Mouse (Mus musculus) kidney, embryonic 16.5 days (tissue): Measurements from ENCODE around the gene Prkacb. TPM values are rescaled to one million over a fixed set of nuclear protein-coding genes. Genes with fewer than 3 reads are reported as not detected.
"Not testable (repeated sequence)": the region's sequence is repeated elsewhere in the genome, so short reads cannot be mapped to it uniquely, and the experiment has no call there.

ENCODE experiments used
- ATAC-seq: fragments of 200-750 bp; cut with Nextera tagmentation; 2 replicates; pipeline ENCODE4 v1.8.0; 2017; ENCODE audit warnings: moderate TSS enrichment; ENCODE audit not compliant: low FRiP score, low TSS enrichment
- H3K27ac ChIP-seq: fragments of 300-500 bp; sonication (generic); 2 replicates; pipeline ENCODE4 v1.5.1; 2014; ENCODE audit warnings: low read length
- H3K27me3 ChIP-seq: fragments of 300-500 bp; sonication (generic); 2 replicates; pipeline ENCODE4 v1.6.1; 2014; ENCODE audit warnings: low read length, control low read depth, mixed read lengths; ENCODE audit not compliant: insufficient read depth
- H3K36me3 ChIP-seq: fragments of 300-500 bp; sonication (generic); 2 replicates; pipeline ENCODE4 v1.6.1; 2014; ENCODE audit warnings: low read length, control low read depth, mixed read lengths; ENCODE audit not compliant: insufficient read depth
- H3K4me1 ChIP-seq: fragments of 300-500 bp; sonication (generic); 2 replicates; pipeline ENCODE4 v1.6.1; 2014; ENCODE audit warnings: low read length, control low read depth, mixed read lengths; ENCODE audit not compliant: insufficient read depth
- H3K4me2 ChIP-seq: fragments of 300-500 bp; sonication (generic); replicated peaks from 2 replicates; pipeline ENCODE4 v1.6.1; 2014; ENCODE audit warnings: low read depth, low read length
- H3K4me3 ChIP-seq: fragments of 300-500 bp; sonication (generic); 2 replicates; pipeline ENCODE4 v1.5.1; 2014; ENCODE audit warnings: mild to moderate bottlenecking, low read length
- H3K9ac ChIP-seq: fragments of 300-500 bp; sonication (generic); replicated peaks from 2 replicates; pipeline ENCODE4 v1.6.1; 2014; ENCODE audit warnings: low read length
- H3K9me3 ChIP-seq: fragments of 300-500 bp; sonication (generic); 2 replicates; pipeline ENCODE4 v1.6.1; 2016; ENCODE audit warnings: low read length, control low read depth
- WGBS: fragments of 180-500 bp; shearing (Covaris S2); extraction: QIAGEN DNeasy Blood & Tissue Kit; methylation state at CpG from one replicate; pipeline ENCODE4 v1.1.7; 2014; 5-methylcytosine and 5-hydroxymethylcytosine counted together
- polyA plus RNA-seq: library from polyadenylated mRNA; unstranded; fragments of >200 nt; fragmentation: Nextera tagmentation; extraction: Ambion mirVana; gene quantifications from 2 replicates; pipeline ENCODE4 v1.2.1, GENCODE M21; 2015

Prkacb gene
- polyA plus RNA-seq, 1 experiment from 2014 or later: 65.4 TPM

DNA sequence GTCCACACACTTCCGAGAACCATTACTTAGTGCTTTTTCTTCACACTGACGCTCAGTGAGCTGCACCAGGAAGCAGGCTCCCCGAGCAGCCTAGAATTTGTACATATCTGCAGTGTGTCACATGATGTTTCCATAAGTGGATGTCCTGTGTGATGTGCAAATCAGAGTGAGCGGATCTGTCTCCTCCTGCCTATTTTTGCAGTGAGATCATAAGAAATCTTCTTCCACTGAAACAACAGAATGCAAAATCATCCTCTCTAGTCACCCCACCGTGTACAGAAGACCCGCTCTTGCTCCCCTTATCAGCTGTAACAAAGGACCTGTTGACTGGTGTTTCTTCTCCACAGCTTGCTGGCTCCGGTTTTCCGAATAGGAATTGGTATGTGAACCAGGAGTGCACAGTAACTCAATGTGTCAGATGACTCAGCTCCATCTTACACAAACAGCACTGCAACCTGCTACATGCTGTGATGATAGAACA, 46.0 kb downstream of the Prkacb start:
- ATAC-seq: no peak
- no peaks in the 10 kb centered on the region for H3K9me3 ChIP-seq
- no peak overlapping the region for H3K4me3 ChIP-seq
- no peak overlapping the region for H3K4me2 ChIP-seq
- H3K9ac ChIP-seq: no peak overlapping the region
- no peaks in the 10 kb centered on the region for H3K27me3 ChIP-seq
- peaks cover 6% of the 10 kb centered on the region; the same call in 1 of the 2 replicates for H3K4me1 ChIP-seq
- no peaks in the 10 kb centered on the region for H3K36me3 ChIP-seq
- H3K27ac ChIP-seq: no peak overlapping the region
- 77% methylated on average over 8 of the region's 8 CpGs for WGBS

DNA sequence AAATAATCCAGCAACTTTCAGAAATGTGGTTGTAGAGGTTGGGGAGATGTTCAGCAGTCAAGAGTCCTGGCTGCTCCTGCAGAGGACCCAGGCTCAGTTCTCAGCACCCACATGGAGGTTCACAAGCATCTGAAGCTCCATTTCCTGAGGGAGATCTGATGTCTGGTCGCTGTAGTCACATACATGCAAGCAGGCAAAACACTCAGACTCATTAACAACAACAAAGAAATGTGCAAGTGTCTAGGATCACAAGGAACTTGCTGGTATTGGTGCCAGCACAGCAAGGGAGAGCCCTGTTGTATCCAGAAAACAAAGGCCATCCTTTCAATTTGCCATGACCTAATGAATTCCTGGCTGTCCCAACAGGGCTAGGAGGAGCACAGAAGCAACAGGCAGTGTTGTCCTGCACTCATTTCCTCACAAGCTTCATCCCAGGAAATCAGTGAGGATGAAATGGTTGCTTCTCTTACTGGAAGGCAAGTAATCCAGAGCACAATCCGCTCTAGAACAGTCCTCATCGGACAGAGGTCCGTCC, 46.7 kb downstream of the Prkacb start:
- Histone ChIP-seq H3K27me3 (no peaks in the 10 kb centered on the region), H3K9me3 (no peaks in the 10 kb centered on the region), H3K4me1 (peaks cover 6% of the 10 kb centered on the region; the same call in 1 of the 2 replicates), H3K4me2 (no peak overlapping the region), H3K36me3 (no peaks in the 10 kb centered on the region), H3K27ac (no peak overlapping the region), H3K9ac (no peak overlapping the region), H3K4me3 (no peak overlapping the region)
- ATAC-seq: no peak
- WGBS: 98% methylated on average over 4 of the region's 4 CpGs

GRCm38 (mm10) chr3:146764871-146765529, 47.8 kb downstream of the Prkacb start:
- no peak overlapping the region for H3K9ac ChIP-seq
- no peaks in the 10 kb centered on the region for H3K36me3 ChIP-seq
- ATAC-seq: no peak
- no peak overlapping the region for H3K4me3 ChIP-seq
- no peak overlapping the region for H3K4me2 ChIP-seq
- H3K9me3 ChIP-seq: no peaks in the 10 kb centered on the region
- H3K27me3 ChIP-seq: no peaks in the 10 kb centered on the region
- WGBS: 95% methylated on average over 3 of the region's 3 CpGs
- H3K27ac ChIP-seq: no peak overlapping the region
- peaks cover 1% of the 10 kb centered on the region; the same call in 1 of the 2 replicates for H3K4me1 ChIP-seq

GRCm38 (mm10) chr3:146763054-146763453, 49.7 kb downstream of the Prkacb start:
- 90% methylated on average over 2 of the region's 2 CpGs for WGBS

DNA sequence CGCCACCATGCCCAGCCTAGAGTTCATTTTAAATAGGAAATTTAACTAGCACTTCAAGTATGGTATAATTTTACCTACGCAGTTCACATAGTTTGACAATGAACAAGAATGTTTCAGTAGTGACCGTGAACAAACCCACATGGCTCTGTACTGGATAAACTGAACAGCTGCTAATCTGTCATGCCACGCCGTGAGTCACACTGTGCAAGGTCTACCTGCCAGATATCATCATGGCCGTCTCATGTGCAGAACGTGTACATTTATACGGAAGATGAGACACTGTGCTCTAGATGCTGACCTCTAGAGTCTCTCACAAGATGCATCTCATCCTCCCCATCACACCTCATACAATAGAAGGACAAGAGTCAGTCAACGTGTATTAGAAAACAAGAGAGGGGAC, 51.5 kb downstream of the Prkacb start:
- no peak for ATAC-seq
- 95% methylated on average over 9 of the region's 9 CpGs for WGBS

More at GRCm38 (mm10) chr3:146763054-146763453, 49.7 kb downstream of the Prkacb start:
- H3K4me1 ChIP-seq, H3K4me2 ChIP-seq, H3K27ac ChIP-seq, H3K9ac ChIP-seq, H3K27me3 ChIP-seq, H3K36me3 ChIP-seq, H3K4me3 ChIP-seq, H3K9me3 ChIP-seq, ATAC-seq: not testable (repeated sequence)

DNA sequence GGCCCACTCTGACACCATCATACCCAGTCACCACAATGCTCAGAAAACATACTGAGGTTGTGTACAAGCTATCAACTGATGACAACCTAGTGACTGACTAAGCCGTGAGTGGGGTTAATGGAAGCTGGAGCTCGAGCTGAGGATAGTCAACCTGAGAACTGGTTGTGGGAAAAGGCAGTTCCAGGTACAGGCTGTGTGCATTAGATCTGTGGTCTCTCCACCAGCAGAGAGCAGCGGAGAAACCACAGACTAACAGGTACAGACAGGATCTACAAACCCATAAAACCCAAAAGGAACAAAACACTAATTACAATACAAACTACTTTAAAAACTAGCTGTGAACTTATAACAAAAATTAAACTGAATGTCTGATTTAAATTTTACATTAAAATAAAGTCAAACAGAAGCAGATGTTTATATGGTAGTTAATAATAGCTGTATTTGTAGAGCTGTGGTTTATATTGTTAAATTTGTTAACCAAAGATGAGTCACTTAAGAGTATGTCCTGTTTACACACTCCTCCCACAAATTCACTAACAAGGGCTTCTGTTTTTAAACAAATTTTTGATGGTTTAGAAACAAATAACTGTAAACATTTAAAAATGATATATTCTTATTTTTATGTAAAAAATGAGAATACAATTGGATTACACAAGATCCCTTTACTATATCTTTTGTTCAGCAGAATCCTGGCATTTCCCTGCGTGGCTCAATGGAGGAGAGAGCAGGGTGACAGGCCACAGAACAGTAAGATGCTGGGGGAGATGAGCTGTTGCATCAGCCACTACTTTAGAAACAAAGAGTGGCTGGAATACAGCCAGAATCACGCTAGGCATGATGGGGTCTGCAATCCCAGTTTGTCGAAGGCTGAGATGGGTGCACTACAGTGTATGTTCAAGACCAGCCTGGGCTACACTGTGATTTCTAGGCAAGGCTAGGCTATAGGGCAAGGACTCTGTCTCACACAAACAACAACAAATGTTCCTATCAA, 54.5 kb downstream of the Prkacb start:
- 87% methylated on average over 6 of the region's 6 CpGs for WGBS
- Histone ChIP-seq H3K4me3 (no peak overlapping the region), H3K9ac (no peak overlapping the region), H3K27me3 (no peaks in the 10 kb centered on the region), H3K4me1 (no peaks in the 10 kb centered on the region), H3K4me2 (no peak overlapping the region), H3K27ac (no peak overlapping the region), H3K36me3 (peaks cover 5% of the 10 kb centered on the region; the same call in 1 of the 2 replicates), H3K9me3 (no peaks in the 10 kb centered on the region)
- no peak for ATAC-seq

More for the DNA sequence above, 51.5 kb downstream of the Prkacb start:
- Histone ChIP-seq H3K36me3 (peaks cover 1% of the 10 kb centered on the region; the same call in 1 of the 2 replicates), H3K9ac (no peak overlapping the region), H3K4me1 (no peaks in the 10 kb centered on the region), H3K27ac (no peak overlapping the region), H3K4me3 (no peak overlapping the region), H3K4me2 (no peak overlapping the region), H3K9me3 (no peaks in the 10 kb centered on the region), H3K27me3 (no peaks in the 10 kb centered on the region)

DNA sequence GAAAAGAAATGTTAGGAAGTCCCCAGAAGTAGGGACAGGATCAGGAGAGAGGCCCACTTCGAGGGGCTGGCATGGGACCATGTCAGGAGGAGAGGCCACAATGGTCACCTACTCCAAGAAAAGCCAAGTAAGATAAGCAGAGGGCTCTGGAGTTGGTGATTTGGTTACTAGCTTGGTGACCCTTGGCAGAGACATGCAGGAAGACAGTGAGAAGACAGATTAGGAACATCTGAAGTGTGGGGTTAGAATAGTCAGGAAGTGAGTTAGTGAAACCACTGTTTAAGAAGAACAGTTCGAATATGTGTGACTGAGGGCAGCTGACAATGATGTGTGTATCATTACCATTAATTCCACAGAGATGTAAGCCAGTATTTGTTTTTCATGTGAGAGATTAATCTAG, 58.5 kb downstream of the Prkacb start:
- peaks cover 21% of the 10 kb centered on the region for H3K36me3 ChIP-seq
- no peak overlapping the region for H3K4me3 ChIP-seq
- WGBS: 80% methylated on average over 2 of the region's 2 CpGs

GRCm38 (mm10) chr3:146741564-146742202, 71.1 kb downstream of the Prkacb start:
- no peaks in the 10 kb centered on the region for H3K27me3 ChIP-seq
- H3K9me3 ChIP-seq: no peaks in the 10 kb centered on the region
- no peak overlapping the region for H3K9ac ChIP-seq
- no peak overlapping the region for H3K4me2 ChIP-seq
- H3K4me3 ChIP-seq: no peak overlapping the region
- no peaks in the 10 kb centered on the region for H3K4me1 ChIP-seq
- H3K36me3 ChIP-seq: peaks cover 35% of the 10 kb centered on the region
- no peak for ATAC-seq
- 89% methylated on average over 4 of the region's 4 CpGs for WGBS
- no peak overlapping the region for H3K27ac ChIP-seq

More for the DNA sequence above, 58.5 kb downstream of the Prkacb start:
- Histone ChIP-seq H3K4me2 (no peak overlapping the region), H3K9ac (no peak overlapping the region), H3K27me3 (no peaks in the 10 kb centered on the region), H3K27ac (no peak overlapping the region), H3K9me3 (no peaks in the 10 kb centered on the region), H3K4me1 (no peaks in the 10 kb centered on the region)
- no peak for ATAC-seq

DNA sequence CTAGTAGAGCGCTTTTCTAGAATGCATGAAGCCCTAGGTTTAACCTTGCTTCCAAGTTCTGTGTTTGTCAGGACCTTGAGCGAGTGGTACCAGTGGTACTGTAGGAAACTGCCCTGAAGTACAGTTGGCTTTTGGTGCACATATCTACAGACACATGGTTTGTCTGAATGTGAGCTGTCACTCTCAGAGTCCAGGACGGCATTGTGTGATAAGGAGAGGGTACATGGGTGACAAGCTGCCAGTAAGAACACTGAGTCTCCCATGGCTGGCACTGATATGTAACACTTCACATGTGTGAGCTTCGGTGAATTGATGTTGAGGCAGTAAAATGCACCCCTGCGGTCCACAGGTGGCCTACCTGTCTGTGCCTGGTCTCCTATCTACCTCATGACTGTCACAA, 71.6 kb downstream of the Prkacb start:
- ATAC-seq: no peak
- no peak overlapping the region for H3K9ac ChIP-seq
- H3K4me2 ChIP-seq: no peak overlapping the region
- peaks cover 35% of the 10 kb centered on the region for H3K36me3 ChIP-seq
- H3K4me3 ChIP-seq: no peak overlapping the region
- 90% methylated on average over 5 of the region's 5 CpGs for WGBS
- no peaks in the 10 kb centered on the region for H3K27me3 ChIP-seq
- H3K4me1 ChIP-seq: no peaks in the 10 kb centered on the region
- no peak overlapping the region for H3K27ac ChIP-seq
- no peaks in the 10 kb centered on the region for H3K9me3 ChIP-seq
